Mouse (Mus musculus) stomach, embryonic 15.5 days (tissue): ENCODE measurements around the gene F11r. TPM values are rescaled to one million over a fixed set of nuclear protein-coding genes. Genes with fewer than 3 reads are reported as not detected.

Experiments
- ATAC-seq: fragments of 200-750 bp; cut with Nextera tagmentation; 2 replicates; pipeline ENCODE4 v1.8.0; 2017; ENCODE audit warnings: low read depth, moderate number of reproducible peaks, moderate TSS enrichment; ENCODE audit not compliant: insufficient read depth, low FRiP score
- H3K27ac ChIP-seq: fragments of 300-500 bp; sonication (generic); 2 replicates; pipeline ENCODE4 v1.5.1; 2015; ENCODE audit warnings: mild to moderate bottlenecking, inconsistent platforms
- H3K27me3 ChIP-seq: fragments of 300-500 bp; sonication (generic); replicated peaks from 2 replicates; pipeline ENCODE4 v1.6.1; 2015; ENCODE audit warnings: inconsistent platforms
- H3K36me3 ChIP-seq: fragments of 300-500 bp; sonication (generic); 2 replicates; pipeline ENCODE4 v1.6.1; 2015; ENCODE audit warnings: inconsistent platforms
- H3K4me1 ChIP-seq: fragments of 300-500 bp; sonication (generic); 2 replicates; pipeline ENCODE4 v1.6.1; 2015; ENCODE audit warnings: inconsistent platforms
- H3K4me2 ChIP-seq: fragments of 300-500 bp; sonication (generic); 2 replicates; pipeline ENCODE4 v1.6.1; 2015; ENCODE audit warnings: mild to moderate bottlenecking, inconsistent platforms
- H3K4me3 ChIP-seq: fragments of 300-500 bp; sonication (generic); replicated peaks from 2 replicates; pipeline ENCODE4 v1.5.1; 2015; ENCODE audit warnings: inconsistent platforms
- H3K9ac ChIP-seq: fragments of 300-500 bp; sonication (generic); 2 replicates; pipeline ENCODE4 v1.6.1; 2015; ENCODE audit warnings: inconsistent platforms
- H3K9me3 ChIP-seq: fragments of 300-500 bp; sonication (generic); 2 replicates; pipeline ENCODE4 v1.6.1; 2016; ENCODE audit warnings: inconsistent platforms
- WGBS: fragments of 180-500 bp; shearing (Covaris S2); methylation state at CpG from one replicate; pipeline ENCODE4 v1.1.7; 2015; 5-methylcytosine and 5-hydroxymethylcytosine counted together
- polyA plus RNA-seq: library from polyadenylated mRNA; unstranded; fragments of >200 nt; fragmentation: Nextera tagmentation; extraction: Ambion mirVana; gene quantifications from 2 replicates; pipeline ENCODE4 v1.2.1, GENCODE M21; 2015

F11r gene
- polyA plus RNA-seq, 1 experiment from 2014 or later: 108 TPM

- WGBS: 58% methylated on average over 9 of the region's 9 CpGs
- Histone ChIP-seq H3K27me3 (no peaks in the 10 kb centered on the region), H3K36me3 (no peaks in the 10 kb centered on the region), H3K27ac (no peak overlapping the region), H3K9ac (no peak overlapping the region), H3K4me2 (no peak overlapping the region), H3K4me3 (no peak overlapping the region), H3K9me3 (no peaks in the 10 kb centered on the region), H3K4me1 (no peaks in the 10 kb centered on the region)
- no peak for ATAC-seq
Observed at GRCm38 (mm10) chr1:171473920-171474640, 36.7 kb downstream of the F11r start.

- H3K36me3 ChIP-seq: no peaks in the 10 kb centered on the region
Observed at GRCm38 (mm10) chr1:171477123-171477522, 39.8 kb downstream of the F11r start.

GRCm38 (mm10) chr1:171477758-171478545 lies 40.6 kb downstream of the F11r start:
- Histone ChIP-seq H3K36me3 (no peaks in the 10 kb centered on the region), H3K27ac (peak overlapping the region; percentile 87), H3K27me3 (no peaks in the 10 kb centered on the region), H3K4me1 (no peaks in the 10 kb centered on the region), H3K4me2 (peak overlapping the region; percentile 43), H3K4me3 (peak overlapping the region; percentile 30), H3K9ac (no peak overlapping the region), H3K9me3 (no peaks in the 10 kb centered on the region)
- WGBS: 49% methylated on average over 27 of the region's 27 CpGs
- ATAC-seq: peak; percentile 93

More at GRCm38 (mm10) chr1:171477123-171477522, 39.8 kb downstream of the F11r start:
- H3K27ac ChIP-seq: peak overlapping the region; percentile 87
- H3K4me3 ChIP-seq: no peak overlapping the region
- no peaks in the 10 kb centered on the region for H3K4me1 ChIP-seq
- 61% methylated on average over 8 of the region's 8 CpGs for WGBS
- no peaks in the 10 kb centered on the region for H3K9me3 ChIP-seq
- no peaks in the 10 kb centered on the region for H3K27me3 ChIP-seq
- no peak for ATAC-seq
- no peak overlapping the region for H3K4me2 ChIP-seq
- no peak overlapping the region for H3K9ac ChIP-seq

GRCm38 (mm10) chr1:171478968-171479367 lies 41.6 kb downstream of the F11r start:
- Histone ChIP-seq H3K9me3 (no peaks in the 10 kb centered on the region), H3K4me1 (no peaks in the 10 kb centered on the region), H3K9ac (no peak overlapping the region), H3K4me3 (no peak overlapping the region), H3K27ac (no peak overlapping the region), H3K36me3 (no peaks in the 10 kb centered on the region), H3K27me3 (no peaks in the 10 kb centered on the region), H3K4me2 (no peak overlapping the region)
- ATAC-seq: no peak; the same call in 1 of the 2 replicates
- WGBS: 31% methylated on average over 2 of the region's 2 CpGs

GRCm38 (mm10) chr1:171494241-171494640 lies 56.9 kb downstream of the F11r start:
- H3K9me3 ChIP-seq: no peaks in the 10 kb centered on the region; the same call in 1 of the 2 replicates
- H3K4me2 ChIP-seq: no peak overlapping the region
- H3K36me3 ChIP-seq: no peaks in the 10 kb centered on the region
- H3K27ac ChIP-seq: no peak overlapping the region
- H3K4me3 ChIP-seq: no peak overlapping the region
- no peak overlapping the region for H3K9ac ChIP-seq
- no peaks in the 10 kb centered on the region for H3K27me3 ChIP-seq
- no peak for ATAC-seq
- 91% methylated on average over 13 of the region's 13 CpGs for WGBS
- no peaks in the 10 kb centered on the region for H3K4me1 ChIP-seq

- WGBS: 83% methylated on average over 6 of the region's 6 CpGs
- ATAC-seq: no peak
- Histone ChIP-seq H3K4me3 (no peak overlapping the region), H3K9ac (no peak overlapping the region), H3K9me3 (no peaks in the 10 kb centered on the region), H3K27ac (no peak overlapping the region), H3K4me1 (no peaks in the 10 kb centered on the region), H3K36me3 (no peaks in the 10 kb centered on the region), H3K4me2 (no peak overlapping the region), H3K27me3 (no peaks in the 10 kb centered on the region)
Observed at GRCm38 (mm10) chr1:171495371-171495770, 58.0 kb downstream of the F11r start.

GRCm38 (mm10) chr1:171499856-171500255 lies 62.5 kb downstream of the F11r start:
- Histone ChIP-seq H3K27ac (no peak overlapping the region), H3K4me1 (no peaks in the 10 kb centered on the region), H3K9me3 (no peaks in the 10 kb centered on the region), H3K4me3 (no peak overlapping the region), H3K36me3 (no peaks in the 10 kb centered on the region), H3K9ac (no peak overlapping the region), H3K27me3 (no peaks in the 10 kb centered on the region), H3K4me2 (no peak overlapping the region)
- ATAC-seq: no peak
- 72% methylated on average over 5 of the region's 5 CpGs for WGBS

- Histone ChIP-seq H3K27ac (no peak overlapping the region), H3K27me3 (no peaks in the 10 kb centered on the region), H3K9me3 (no peaks in the 10 kb centered on the region), H3K36me3 (no peaks in the 10 kb centered on the region), H3K4me1 (no peaks in the 10 kb centered on the region), H3K9ac (no peak overlapping the region), H3K4me3 (no peak overlapping the region), H3K4me2 (no peak overlapping the region)
- no peak for ATAC-seq
- 63% methylated on average over 6 of the region's 6 CpGs for WGBS
Observed at GRCm38 (mm10) chr1:171501016-171501610, 63.8 kb downstream of the F11r start.

GRCm38 (mm10) chr1:171501636-171502080 lies 64.3 kb downstream of the F11r start:
- no peak for ATAC-seq
- H3K9ac ChIP-seq: no peak overlapping the region
- H3K4me3 ChIP-seq: no peak overlapping the region
- no peaks in the 10 kb centered on the region for H3K27me3 ChIP-seq
- H3K36me3 ChIP-seq: no peaks in the 10 kb centered on the region
- no peaks in the 10 kb centered on the region for H3K9me3 ChIP-seq
- H3K27ac ChIP-seq: peak overlapping the region; percentile 99
- H3K4me1 ChIP-seq: no peaks in the 10 kb centered on the region
- WGBS: 7% methylated on average over 5 of the region's 5 CpGs
- H3K4me2 ChIP-seq: peak overlapping the region; percentile 37

GRCm38 (mm10) chr1:171502388-171503249 lies 65.3 kb downstream of the F11r start:
- Histone ChIP-seq H3K27me3 (no peaks in the 10 kb centered on the region), H3K9me3 (no peaks in the 10 kb centered on the region), H3K4me1 (no peaks in the 10 kb centered on the region), H3K4me3 (no peak overlapping the region; the same call in 1 of the 2 replicates), H3K4me2 (peak overlapping the region; percentile 66), H3K36me3 (no peaks in the 10 kb centered on the region), H3K9ac (no peak overlapping the region), H3K27ac (peak overlapping the region; percentile 99)
- peak; percentile 86 for ATAC-seq
- under 1% methylated on average over 14 of the region's 14 CpGs for WGBS

- peak within 1 kb of the TSS; percentile 56 for H3K4me3 ChIP-seq
- ATAC-seq: peak; percentile 87
- H3K4me2 ChIP-seq: peak within 1 kb of the TSS; percentile 66
- H3K9ac ChIP-seq: peak within 1 kb of the TSS; percentile 67
- under 1% methylated on average over 19 of the region's 19 CpGs for WGBS
- no peaks in the 10 kb centered on the region for H3K4me1 ChIP-seq
- no peaks in the 10 kb centered on the region for H3K27me3 ChIP-seq
- H3K27ac ChIP-seq: peak within 1 kb of the TSS; percentile 99
- H3K9me3 ChIP-seq: no peaks in the 10 kb centered on the region
- H3K36me3 ChIP-seq: no peaks in the 10 kb centered on the region
Observed at GRCm38 (mm10) chr1:171503250-171503591, 65.9 kb downstream of the F11r start, which contains the start of gene Alyref2. TSS of gene Alyref2 (plus strand) at chr1:171503478.
